Mouse (Mus musculus): ENCODE measurements at regions not wholly inside any gene's neighbourhood (a gene's known extent, or its start where the extent isn't known, plus 50 kb on each side); places are given as distances from the start of the nearest gene placed in this dataset.
A peak's percentile ranks its signal among the peaks of the same experiment; 100 is the strongest.

DNA sequence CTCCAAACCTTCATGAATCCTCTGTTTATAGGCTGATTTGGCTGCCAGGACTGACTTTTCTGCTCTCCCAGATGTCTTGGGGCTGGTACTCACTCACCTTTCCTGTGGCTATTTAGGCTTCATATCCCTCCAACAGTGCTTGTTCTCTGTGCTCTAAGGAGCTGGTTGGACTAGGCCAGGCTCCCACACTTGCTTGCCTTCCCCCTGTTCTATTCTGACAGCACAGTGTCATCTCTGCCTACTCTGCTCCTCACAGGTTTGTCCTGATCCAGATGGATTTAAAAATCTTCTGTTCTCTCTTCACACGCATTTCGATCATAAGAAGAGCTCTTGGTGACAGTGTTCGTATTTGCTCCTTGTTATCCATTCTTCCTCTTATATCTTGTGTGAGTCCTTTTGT lies 134.7 kb upstream of the N4bp1 start:
- no peak for DNase-seq (ENCODE audit: low spot score in 2 of 2)

DNA sequence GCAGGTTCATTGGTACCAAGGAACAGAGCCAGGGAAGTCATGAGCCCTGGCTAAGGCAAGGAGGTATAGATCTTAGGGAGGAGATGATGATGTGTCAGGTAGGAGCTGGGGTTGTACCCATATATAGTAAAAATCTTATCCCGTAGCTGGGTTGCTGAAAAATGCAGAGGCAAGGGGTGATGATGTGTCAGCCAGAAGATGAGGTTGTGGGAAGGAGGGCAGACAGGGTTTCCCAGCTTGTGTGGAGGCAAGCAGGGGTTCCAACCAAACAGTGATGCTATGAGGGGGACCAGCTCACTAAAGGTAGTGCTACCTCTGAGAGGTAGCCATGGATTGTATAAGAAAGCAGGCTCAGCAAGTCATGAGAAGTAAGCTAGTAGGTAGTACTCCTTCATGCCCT lies 90.5 kb upstream of the N4bp1 start:
- DNase-seq (ENCODE audit: low spot score in 2 of 2) = no peak

DNA sequence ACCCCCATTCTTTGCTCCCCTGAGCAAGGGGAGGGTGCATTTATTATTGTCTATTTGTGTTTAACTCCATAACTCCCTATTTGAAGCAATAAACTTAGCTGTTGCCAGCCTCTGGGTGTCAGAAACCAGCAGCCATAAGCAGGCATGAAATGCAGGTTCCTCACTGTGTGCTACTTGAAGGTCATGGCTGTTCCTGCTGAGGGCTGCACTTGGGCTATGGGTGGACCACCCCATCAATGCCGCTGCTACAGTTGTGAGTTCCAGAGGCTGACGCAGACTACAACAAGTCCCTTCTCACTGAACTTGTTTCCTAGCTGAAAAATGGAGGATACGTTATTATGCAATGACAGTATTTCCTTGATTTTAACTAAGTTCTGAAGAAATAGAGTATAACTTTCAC lies 86.7 kb upstream of the N4bp1 start:
- no peak for DNase-seq (ENCODE audit: low spot score in 2 of 2)

DNA sequence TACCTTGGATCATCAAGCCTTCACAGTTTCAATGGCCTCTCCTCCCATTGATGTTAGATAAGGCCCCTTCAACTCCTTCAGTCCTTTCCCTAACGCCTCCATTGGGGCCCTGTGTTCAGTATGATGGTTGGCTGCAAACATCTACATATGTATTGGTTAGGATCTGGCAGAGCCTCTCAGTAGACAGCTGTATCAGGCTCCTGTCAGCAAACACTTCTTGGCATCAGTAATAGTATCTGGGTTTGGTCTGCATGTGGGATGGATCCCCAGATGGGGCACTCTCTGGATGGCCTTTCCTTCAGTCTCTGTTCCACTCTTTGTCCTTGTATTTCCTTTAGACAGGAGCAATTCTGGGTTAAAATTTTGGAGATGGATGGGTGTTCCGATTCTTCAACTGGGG lies 84.0 kb upstream of the N4bp1 start:
- no peak for DNase-seq (ENCODE audit: low spot score in 2 of 2)

DNA sequence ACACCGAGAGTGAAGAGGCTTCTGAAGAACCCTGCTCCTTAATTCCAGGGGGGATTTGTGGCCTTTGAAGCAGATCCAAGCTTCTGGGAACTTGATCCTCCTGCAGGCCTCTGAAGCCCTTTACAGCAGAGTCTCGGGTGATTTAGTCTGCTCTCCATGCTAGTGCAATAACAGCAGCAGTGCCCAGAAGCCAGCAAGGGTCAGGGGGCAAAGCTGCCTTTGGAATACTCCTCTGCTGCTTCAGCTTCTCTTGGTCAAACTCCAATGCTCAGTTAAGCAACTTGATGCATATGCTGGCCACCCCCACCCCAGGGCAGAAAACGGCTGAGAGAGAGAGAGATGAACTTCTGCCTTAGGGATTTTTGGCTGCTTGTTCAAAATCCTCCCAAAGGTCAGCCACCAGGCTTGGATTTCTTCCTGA lies 82.8 kb upstream of the N4bp1 start:
- DNase-seq (ENCODE audit: low spot score in 2 of 2) = peak in 1 of 2 experiments; percentile 1

DNA sequence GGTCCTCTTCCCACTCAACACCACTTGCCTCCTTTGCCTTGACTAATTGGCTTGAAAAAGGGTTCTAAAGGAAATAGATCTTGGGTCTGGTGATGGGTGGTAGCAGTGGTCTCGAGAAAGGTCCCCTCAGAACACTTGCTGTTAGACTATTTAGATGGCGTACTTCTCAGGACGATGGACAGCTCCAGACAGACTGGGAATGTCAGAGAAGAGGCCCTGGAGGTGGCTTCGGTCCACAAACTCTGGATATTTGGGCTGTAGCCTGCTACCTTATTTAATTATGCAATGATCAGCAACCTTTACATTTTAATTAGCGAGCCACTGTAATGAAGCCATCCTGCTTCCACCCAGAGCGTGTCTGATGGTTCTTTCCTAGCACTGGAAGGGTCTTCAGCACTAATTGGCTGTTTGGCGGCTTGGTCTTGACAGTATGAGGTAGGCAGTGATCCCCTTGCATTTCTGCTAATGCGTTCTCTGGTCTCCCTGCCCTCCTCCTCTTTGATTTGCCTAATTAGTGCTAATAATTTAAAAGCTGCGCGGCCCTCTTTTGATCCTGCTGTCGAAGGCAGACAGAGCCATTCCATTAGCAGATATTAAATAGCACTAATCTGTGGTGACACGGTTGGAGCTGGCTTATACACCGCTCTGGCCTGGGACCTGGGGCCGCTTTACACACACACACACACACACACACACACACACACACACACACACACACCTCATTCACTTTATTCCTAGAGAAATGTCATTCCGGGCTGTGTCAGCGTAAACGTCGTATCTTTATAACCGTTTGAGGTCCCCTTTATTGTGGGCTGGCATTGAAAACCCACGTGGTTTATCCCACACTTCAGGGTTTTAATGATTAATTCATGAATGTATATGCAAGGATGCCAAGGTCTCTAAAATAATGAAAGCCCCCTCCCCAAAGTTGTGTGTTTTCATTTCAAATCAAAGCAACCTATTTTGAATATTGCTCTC lies 76.4 kb upstream of the N4bp1 start:
- DNase-seq (ENCODE audit: low spot score in 2 of 2) = no peak
